Mouse (Mus musculus) neural tube, postnatal 0 days (tissue): ENCODE data around the gene Mob1a. TPM values are rescaled to one million over a fixed set of nuclear protein-coding genes. Genes with fewer than 3 reads are reported as not detected.

ENCODE experiments used
- polyA plus RNA-seq: library from polyadenylated mRNA; unstranded; fragments of >200 nt; fragmentation: Nextera tagmentation; extraction: Ambion mirVana; gene quantifications from 2 replicates; pipeline ENCODE4 v1.2.1, GENCODE M21; 2015

The Mob1a gene
- polyA plus RNA-seq: 16.4 and 16.8 TPM in 2 replicates

GRCm38 (mm10) chr6:83325525-83326393 is at the start of gene Mob1a, which contains the start of gene Mthfd2:
Gene Mob1a (plus strand): TSS chr6:83326016.
Gene Mthfd2 (minus strand): TSS chr6:83325908.

GRCm38 (mm10) chr6:83348873-83349272 is 23.1 kb downstream of the Mob1a start, which contains the start of gene Bola3:
Gene Bola3 (plus strand): TSS chr6:83349147.

Other genes with a start within 250 kb of the Mob1a start
- 34.3 and 37.8 TPM in 2 replicates for gene Pcgf1, start 248.1 kb upstream of the Mob1a start, polyA plus RNA-seq
- gene Lbx2, start 239.6 kb upstream of the Mob1a start, polyA plus RNA-seq: not detected in 2 replicates
- 4.3 and 7.1 TPM in 2 replicates for gene Ccdc142, start 224.4 kb upstream of the Mob1a start, polyA plus RNA-seq
- gene Gm42688, start 224.4 kb upstream of the Mob1a start, polyA plus RNA-seq: 4.7 and 5.3 TPM in 2 replicates
- gene Mrpl53, start 217.0 kb upstream of the Mob1a start, polyA plus RNA-seq: 129 and 139 TPM in 2 replicates
- gene Mogs, start 210.5 kb upstream of the Mob1a start, polyA plus RNA-seq: 23.1 and 24.7 TPM in 2 replicates
- 82.3 and 104 TPM in 2 replicates for gene Wbp1, start 204.5 kb upstream of the Mob1a start, polyA plus RNA-seq
- 13.1 and 14.2 TPM in 2 replicates for gene Ino80b, start 200.6 kb upstream of the Mob1a start, polyA plus RNA-seq
- 21.9 and 25.3 TPM in 2 replicates for gene Rtkn, start 190.6 kb upstream of the Mob1a start, polyA plus RNA-seq
- 22.2 and 23.0 TPM in 2 replicates for gene Wdr54, start 169.6 kb upstream of the Mob1a start, polyA plus RNA-seq
- gene 1700003E16Rik, start 169.6 kb upstream of the Mob1a start, polyA plus RNA-seq: 13.4 and 14.9 TPM in 2 replicates
- 129 and 141 TPM in 2 replicates for gene Dctn1, start 160.1 kb upstream of the Mob1a start, polyA plus RNA-seq
- gene Slc4a5, start 106.2 kb upstream of the Mob1a start, polyA plus RNA-seq: 0.19 and 0.31 TPM in 2 replicates
- 29.1 and 30.6 TPM in 2 replicates for gene Mthfd2, start 108 bp upstream of the Mob1a start, polyA plus RNA-seq
- gene Bola3, start 23.1 kb downstream of the Mob1a start, polyA plus RNA-seq: 84.4 and 102 TPM in 2 replicates
- 40.1 and 47.8 TPM in 2 replicates for gene Tet3, start 133.1 kb downstream of the Mob1a start, polyA plus RNA-seq
- 59.5 and 60.7 TPM in 2 replicates for gene Dguok, start 181.0 kb downstream of the Mob1a start, polyA plus RNA-seq
- 1.5 and 2.5 TPM in 2 replicates for gene Actg2, start 210.2 kb downstream of the Mob1a start, polyA plus RNA-seq
- 58.1 and 62.0 TPM in 2 replicates for gene Stambp, start 246.7 kb downstream of the Mob1a start, polyA plus RNA-seq